Mouse (Mus musculus) bone marrow macrophage, adult 2 months (primary cell): ENCODE data around the gene Mthfs.
"Not testable (repeated sequence)": the region's sequence is repeated elsewhere in the genome, so short reads cannot be mapped to it uniquely, and the experiment has no call there.

Experiments used
- CTCF ChIP-seq: IDR thresholded peaks from 2 replicates; pipeline ENCODE4 v1.5.1; 2012; ENCODE audit warnings: low read depth, mild to moderate bottlenecking, low read length, moderate library complexity
- POLR2A ChIP-seq: IDR thresholded peaks from 2 replicates; pipeline ENCODE4 v1.6.1; 2012; ENCODE audit warnings: mild to moderate bottlenecking, low read depth, low read length, borderline replicate concordance

DNA sequence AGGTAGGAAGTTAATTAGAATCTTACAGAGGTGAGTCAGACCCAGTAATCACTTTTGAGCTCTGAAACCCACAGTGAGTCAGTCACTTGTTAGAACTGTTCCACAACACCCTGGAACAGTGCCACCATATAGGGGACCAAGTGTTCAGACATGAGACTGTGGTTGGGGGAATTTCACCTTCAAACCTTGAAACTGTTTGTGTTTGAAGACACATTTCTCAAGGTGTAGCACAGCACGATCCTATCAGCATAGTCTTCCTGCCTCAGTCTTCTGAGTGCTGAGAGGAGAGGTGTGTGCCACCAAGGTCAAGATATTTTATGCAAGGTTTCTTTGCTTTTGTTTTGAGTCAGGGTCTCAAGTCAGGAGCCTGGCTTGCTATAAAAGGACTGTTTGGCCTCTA, 1.5 kb upstream of the Mthfs start:
- TF ChIP-seq POLR2A, CTCF: not testable (repeated sequence)
